Mouse (Mus musculus): ENCODE measurements around the gene Urm1.
"Not testable (repeated sequence)": the region's sequence is repeated elsewhere in the genome, so short reads cannot be mapped to it uniquely, and the experiment has no call there.

Urm1 gene

DNA sequence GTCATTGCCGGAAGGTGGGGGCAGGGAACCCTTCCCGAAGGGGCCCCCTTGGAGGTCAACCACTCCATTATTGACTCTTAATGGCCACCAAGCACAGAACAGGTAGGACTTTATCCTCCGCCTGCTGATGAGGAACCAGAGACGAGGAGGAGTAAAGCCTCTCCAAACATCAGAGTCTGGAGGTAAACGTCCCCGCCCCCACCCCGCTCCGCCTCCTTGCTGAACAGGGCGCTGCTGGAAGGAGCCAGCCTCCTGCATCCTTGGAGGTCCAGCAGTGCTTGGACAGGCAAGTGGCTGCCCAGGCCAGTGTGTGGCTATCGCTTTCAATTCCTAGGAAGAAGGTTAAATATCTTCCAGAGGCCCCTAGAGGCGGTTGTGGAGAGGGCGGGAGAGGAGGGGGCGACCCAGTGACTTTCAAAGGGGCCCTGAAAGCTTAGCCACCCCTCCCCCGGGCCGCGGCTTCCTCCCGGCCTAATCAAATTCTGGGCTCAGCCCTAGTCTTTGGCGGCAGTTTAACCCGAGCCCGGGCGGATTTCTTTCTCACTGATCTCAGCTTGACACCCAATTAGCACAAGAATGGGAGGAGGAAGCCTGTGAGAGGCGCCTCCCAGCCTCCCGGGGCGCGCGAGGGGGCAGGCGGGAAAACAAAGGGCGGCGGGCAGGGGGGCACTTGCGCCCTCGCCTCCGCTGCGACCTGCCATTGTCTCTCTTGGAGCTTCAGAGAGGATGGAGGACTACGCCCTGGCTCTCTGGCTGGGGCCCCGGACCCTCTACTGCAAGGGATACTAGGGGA is at the start of gene Urm1:
Urm1 (plus strand) TSS at position 51 of the 793 bp plus-strand sequence.
- DNase-seq (ENCODE audit: low spot score), result no peak

- DNase-seq (ENCODE audit: low spot score), result no peak
These were observed 49.7 kb upstream of the Urm1 start for GRCm38 (mm10) chr2:29770162-29770561.

DNA sequence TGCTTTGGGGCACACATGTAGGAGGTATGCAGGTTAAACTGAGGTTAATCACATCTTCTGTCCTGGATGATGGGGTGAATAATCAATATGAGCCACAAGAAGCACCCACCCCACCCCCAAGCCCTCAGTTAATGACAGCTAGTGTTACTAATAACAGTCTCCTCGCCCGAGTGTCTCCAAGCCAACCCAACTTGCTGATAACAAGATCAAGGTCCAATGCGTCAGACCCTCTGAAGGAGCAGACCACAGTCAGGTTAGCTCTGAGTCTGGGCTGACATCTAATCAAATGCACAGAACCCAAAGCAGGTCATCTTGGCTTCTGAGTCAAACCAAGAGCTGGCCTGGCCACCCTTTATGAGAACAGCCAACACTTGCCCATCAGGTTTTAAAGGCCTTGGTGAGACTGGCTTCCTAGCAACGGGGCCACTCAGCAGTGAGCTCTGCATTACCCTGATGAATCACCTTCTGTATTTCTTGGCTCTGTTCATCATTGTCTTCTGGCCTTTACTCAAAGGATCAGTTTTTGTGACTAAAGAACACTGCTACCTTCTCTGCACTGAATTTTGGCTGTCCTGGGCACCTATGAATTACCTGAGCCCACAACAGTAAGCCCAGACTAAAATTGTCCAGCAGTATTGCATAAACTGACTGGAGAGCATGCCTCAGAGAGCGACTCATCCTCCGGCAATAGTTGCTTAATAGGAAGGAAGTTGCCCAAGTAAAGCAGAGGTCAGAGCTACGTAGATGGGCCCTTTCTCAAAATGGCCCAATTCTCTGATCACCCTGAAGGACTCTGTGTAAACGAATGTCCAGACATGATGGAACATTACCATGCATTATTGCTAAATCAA is 48.0 kb upstream of the Urm1 start:
- DNase-seq (ENCODE audit: low spot score), result no peak

DNA sequence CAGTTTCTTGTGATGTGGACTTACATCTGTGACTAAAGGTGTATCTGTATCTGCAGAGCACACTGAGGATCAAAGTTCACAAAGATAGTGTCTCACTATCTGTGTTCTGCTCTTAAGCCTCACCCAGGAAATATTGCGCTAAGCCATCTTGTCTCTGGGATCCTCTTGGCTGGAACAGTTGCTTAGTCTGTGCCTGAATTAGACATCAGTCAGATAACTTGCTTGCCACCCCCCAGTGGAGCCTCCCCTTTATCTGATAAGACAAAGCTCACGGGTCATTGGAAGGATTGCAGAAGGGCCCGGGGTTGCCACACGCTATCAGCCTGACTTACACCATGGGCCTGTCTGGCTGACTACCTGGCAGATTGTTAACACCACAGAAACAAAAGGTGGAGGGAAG is 46.6 kb upstream of the Urm1 start:
- DNase-seq (ENCODE audit: low spot score), result no peak

- DNase-seq (ENCODE audit: low spot score), result not testable (repeated sequence)
These were observed 38.6 kb upstream of the Urm1 start for GRCm38 (mm10) chr2:29781256-29781655.

DNA sequence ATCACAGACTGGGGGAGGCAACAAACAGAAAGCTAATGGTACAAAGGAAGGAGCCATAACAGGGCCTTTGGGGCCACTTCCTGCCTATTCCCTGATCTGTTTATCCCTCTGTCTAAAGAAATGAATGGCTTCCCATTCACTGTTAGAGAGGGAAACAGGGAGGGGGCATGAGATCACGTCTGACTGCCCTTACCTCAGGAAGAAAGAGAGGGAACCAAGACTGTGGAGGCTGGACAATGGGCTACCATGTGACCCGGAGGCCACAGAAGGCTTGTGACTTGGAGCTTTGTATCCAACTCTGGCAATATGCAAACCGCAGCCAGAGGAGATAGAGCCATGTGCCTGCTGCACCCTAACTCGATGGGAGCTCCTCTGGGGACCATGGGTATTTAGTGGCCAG is 35.6 kb upstream of the Urm1 start:
- no peak for DNase-seq (ENCODE audit: low spot score)

- peak; percentile 95 for DNase-seq (ENCODE audit: low spot score)
These were observed 32.6 kb upstream of the Urm1 start, which contains the start of gene Coq4 for GRCm38 (mm10) chr2:29787104-29787917. Coq4 (plus strand) TSS chr2:29787493.

DNA sequence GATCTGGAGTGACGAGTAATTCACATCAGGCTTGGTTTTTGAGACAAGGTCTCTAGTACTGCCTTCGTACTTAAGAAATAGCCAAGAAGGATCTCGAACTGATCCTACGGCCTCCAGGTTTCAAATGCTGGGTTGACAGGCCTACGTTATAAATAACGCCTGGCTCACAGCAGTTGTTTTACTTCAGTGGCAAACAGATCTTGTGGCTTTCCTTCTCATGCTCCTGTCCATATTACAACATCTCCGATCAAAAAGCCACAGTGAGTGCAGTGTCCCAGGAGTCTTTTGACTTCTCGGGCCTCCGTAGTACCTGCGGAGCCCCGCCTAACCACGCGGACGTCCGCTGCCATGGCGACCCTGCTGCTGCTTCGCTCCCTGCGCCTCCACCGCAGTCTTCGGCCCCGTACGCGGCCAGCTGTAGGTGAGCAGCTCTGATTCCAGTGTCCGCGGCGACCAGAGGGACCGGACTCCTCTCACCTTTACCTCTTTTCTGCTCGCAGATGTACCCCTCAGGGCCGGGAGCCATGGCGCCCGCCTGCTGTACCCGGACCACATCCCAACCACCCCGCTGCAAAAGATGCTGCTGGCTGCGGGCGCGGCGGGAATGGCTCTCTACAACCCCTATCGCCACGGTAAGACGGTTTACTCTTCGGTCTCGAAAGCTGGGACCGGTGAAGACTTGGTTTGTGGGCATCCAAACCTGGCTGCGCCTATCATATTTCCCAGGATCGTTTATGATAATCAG is 31.8 kb upstream of the Urm1 start, which contains the start of gene Trub2:
Trub2 (minus strand) TSS at position 566 of the 745 bp plus-strand sequence.
- peak; percentile 35 for DNase-seq (ENCODE audit: low spot score)

- no peak for DNase-seq (ENCODE audit: low spot score)
These were observed 26.9 kb upstream of the Urm1 start for GRCm38 (mm10) chr2:29792772-29793487.

GRCm38 (mm10) chr2:29802075-29802826 is 17.6 kb upstream of the Urm1 start, which contains the start of gene Slc27a4:
Slc27a4 (plus strand) TSS chr2:29802634.
- peak; percentile 92 for DNase-seq (ENCODE audit: low spot score)

DNA sequence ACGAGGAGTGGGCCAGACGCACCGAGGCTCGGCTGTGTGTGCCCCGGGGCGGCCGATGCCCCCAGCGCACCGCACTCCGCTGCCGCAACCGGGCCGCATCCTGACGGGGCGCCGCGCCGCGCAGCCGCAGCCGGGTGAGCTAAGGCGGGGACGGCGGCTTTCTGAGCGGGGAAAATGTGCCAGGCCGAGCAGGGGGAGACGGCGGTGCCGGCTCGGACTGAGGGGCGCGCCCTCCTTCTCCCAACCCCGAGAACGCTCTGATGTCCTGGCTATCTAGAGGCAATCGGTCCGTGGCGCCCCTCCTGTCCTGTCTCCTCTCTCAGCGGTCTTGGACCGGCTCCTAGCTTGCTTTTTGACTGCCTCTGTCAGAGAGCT is 17.1 kb upstream of the Urm1 start:
- no peak for DNase-seq (ENCODE audit: low spot score)

GRCm38 (mm10) chr2:29803400-29803831 is 16.5 kb upstream of the Urm1 start:
- no peak for DNase-seq (ENCODE audit: low spot score)

GRCm38 (mm10) chr2:29815678-29816371 is 4.0 kb upstream of the Urm1 start:
- no peak for DNase-seq (ENCODE audit: low spot score)

DNA sequence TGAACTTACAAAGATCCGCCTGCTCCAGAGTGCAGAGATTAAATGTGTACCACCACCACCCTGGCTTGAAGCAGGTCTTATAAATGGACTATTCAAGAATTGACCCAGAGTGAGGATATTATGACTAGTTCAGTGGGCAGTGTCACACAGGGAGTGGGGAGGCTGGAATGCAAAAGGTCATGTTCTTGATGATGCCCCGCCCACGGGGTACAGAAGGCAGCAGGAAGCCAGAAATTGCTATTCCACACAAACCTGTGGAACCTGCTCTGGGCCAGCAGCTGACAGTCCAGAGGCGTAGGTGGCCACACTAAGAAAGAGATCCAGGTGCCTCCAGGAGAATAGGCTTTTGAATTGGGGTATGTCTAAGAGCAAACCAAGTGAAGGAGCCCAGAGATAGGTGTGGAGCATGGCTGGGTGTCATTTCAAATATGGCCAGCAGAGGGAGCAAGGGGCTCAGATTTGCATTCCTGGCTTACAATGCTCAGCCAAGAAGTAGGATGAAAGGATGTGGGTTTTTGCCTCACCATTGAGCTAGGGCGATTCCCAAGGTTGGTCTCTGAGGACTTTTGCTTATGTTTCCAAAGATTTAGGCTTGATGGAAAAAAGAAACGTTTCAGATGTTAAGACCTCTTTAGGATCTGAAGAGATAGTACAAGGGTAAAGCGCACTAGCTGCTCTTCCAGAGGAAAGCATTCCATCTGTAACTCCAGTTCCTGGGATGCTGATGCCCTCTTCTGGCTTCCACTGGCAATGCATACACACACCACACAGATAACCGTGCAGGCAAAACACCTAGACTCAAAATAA is 2.2 kb upstream of the Urm1 start:
- DNase-seq (ENCODE audit: low spot score), result peak; percentile 90

DNA sequence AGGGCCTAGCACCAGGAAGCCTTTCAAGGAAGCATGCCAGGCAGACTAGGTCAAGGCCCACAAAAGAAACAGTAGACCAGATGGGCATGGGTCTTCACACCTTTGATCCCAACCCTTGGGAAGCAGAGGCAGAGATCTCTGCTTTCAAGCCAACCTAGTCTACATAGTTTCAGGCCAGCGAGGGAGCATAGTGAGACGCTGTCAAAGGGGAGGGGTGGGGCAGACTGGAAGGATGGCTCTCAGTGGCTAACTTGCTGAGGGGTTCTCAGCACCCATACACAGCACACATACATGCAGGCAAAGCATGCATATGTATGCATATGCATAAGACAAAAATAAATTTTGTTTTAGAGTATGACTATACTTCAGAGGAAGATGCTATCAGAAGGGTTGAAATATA is 512 bp upstream of the Urm1 start:
- DNase-seq (ENCODE audit: low spot score), result no peak

DNA sequence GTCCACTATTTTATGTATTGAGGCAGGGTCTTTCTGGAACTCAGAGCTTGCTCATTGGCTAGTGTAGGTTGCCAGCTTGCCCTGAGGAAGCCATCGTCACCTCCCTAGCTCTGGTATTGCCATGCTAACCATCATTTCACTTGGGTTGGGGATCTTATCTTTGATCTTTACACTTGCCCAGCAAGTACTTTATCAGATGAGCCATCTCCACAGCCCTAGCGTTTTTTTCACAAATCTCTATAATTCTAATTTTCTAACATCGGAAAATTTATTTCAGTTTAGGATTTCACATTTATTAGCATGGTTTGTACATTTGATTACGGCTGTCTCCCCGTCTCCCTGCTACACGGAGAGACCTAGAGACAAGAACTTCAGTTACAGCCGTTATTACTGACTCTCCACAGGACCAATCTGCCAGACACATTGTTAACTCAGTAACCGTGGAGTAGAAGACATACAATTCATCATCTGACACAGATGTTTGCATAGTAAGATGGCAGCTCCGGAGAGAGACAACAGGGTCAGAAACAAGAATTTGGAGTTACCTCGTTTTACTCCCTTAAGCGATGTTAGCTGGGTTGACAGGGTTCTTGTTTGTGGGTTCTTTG is 6.5 kb downstream of the Urm1 start:
- no peak for DNase-seq (ENCODE audit: low spot score)

GRCm38 (mm10) chr2:29826926-29827708 is 7.2 kb downstream of the Urm1 start:
- peak; percentile 90 for DNase-seq (ENCODE audit: low spot score)

Data from layer of hippocampus, adult 9-10 months (tissue).